Mouse (Mus musculus) myocyte (in vitro differentiated cells): ENCODE results near the gene Bach2.

ENCODE experiments used
- MAX ChIP-seq: IDR thresholded peaks from one replicate; pipeline ENCODE4 v1.6.1; 2011; ENCODE audit warnings: low read depth, mild to moderate bottlenecking, control low read depth
- MYOG ChIP-seq, 3 experiments: IDR thresholded peaks; one replicate each; pipeline ENCODE4 v1.6.1; 2011; ENCODE audit warnings: control low read depth in 2 of 3, low read depth in 2 of 3, mild to moderate bottlenecking in 2 of 3; ENCODE audit not compliant: insufficient read length in 2 of 3, control insufficient read depth in 1 of 3, insufficient read depth in 1 of 3
- POLR2A ChIP-seq: IDR thresholded peaks from one replicate; pipeline ENCODE4 v1.6.1; 2011; ENCODE audit warnings: low read depth, mild to moderate bottlenecking, control low read depth, moderate library complexity; ENCODE audit not compliant: insufficient read length
- TCF12 ChIP-seq: IDR thresholded peaks from one replicate; pipeline ENCODE4 v1.6.1; 2011; ENCODE audit warnings: mild to moderate bottlenecking, control low read depth; ENCODE audit not compliant: poor library complexity, insufficient read depth, severe bottlenecking
- USF1 ChIP-seq: IDR thresholded peaks from one replicate; pipeline ENCODE4 v1.6.1; 2011; ENCODE audit warnings: low read depth, mild to moderate bottlenecking, control low read depth, moderate library complexity

DNA sequence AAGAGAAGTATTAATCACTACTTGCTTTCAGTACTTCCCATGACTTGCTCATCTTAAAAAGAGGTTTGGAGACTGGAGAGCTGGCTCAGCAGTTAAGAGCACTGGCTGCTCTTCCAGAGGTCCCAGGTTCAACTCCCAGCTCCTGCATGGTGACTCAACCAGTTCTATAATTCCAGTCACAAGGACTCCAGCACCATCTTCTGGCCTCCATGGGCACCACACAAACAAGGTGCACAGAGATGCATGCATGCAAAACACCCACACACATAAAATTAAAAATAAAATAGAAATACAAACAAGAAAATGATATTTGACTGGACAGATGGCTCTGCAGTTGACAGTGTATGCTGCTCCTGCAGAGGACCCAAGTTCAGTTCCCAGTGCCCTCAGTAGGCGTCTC lies 336.0 kb downstream of the Bach2 start:
- TF ChIP-seq POLR2A (no peak), MYOG (IDR thresholded peaks at IDR 0.05; ENCODE audit: control insufficient read depth in 1 of 3, insufficient read depth in 1 of 3, insufficient read length in 2 of 3, low read depth in 2 of 3) (no peak), TCF12 (no peak), MAX (no peak), USF1 (no peak)
